Mouse (Mus musculus) testis, postnatal 14 days (tissue): ENCODE data around the gene Enox2.

Experiments used
- DNase-seq: peaks from one replicate; pipeline ENCODE4 v3.0.0; 2021; ENCODE audit warnings: low spot score

The Enox2 gene

DNA sequence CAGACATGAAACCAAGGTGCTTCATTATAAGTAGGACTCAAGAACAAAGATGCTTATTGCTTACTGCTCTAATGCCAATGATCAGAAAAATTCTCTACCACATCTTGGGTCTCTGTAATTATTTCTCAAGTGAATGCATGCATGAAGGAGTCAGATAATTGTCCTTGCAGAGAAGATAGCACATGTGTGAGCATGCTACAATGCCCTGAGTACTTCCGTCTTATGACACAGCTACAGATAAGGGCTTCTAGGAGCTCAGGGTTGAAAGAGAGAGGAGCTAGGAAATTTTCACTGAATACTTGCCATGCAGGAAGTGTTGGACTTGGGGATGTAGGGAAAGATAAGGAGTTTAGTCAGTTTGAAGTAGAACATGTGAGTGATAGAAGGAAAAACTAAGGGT, 285.2 kb downstream of the Enox2 start:
- DNase-seq = no peak

- DNase-seq = no peak
These were observed 302.4 kb downstream of the Enox2 start for GRCm38 (mm10) chrX:48985653-48986052.

GRCm38 (mm10) chrX:48984451-48984850, 303.6 kb downstream of the Enox2 start:
- no peak for DNase-seq
